Mouse (Mus musculus) CH12.LX (cell line): ENCODE results near the gene Pde4d. TPM values are rescaled to one million over a fixed set of nuclear protein-coding genes. Genes with fewer than 3 reads are reported as not detected.

Experiments
- DNase-seq: peaks from one replicate; pipeline ENCODE4 v3.0.0-alpha.2; 2013; ENCODE audit errors: extremely low read depth
- H3K27ac ChIP-seq: 2 replicates; pipeline ENCODE4 v1.5.1; 2012; ENCODE audit warnings: low read depth, mild to moderate bottlenecking, control low read depth, moderate library complexity; ENCODE audit not compliant: insufficient read depth
- H3K27me3 ChIP-seq: replicated peaks from 2 replicates; pipeline ENCODE3; 2012; ENCODE audit warnings: inconsistent platforms
- H3K36me3 ChIP-seq, 2 experiments: replicated peaks in 1 of 2; 2 replicates each; pipeline versions ENCODE3 to v1.6.1; 2012; ENCODE audit warnings: inconsistent platforms in 1 of 2, low read length in 1 of 2, mild to moderate bottlenecking in 1 of 2, mixed read lengths in 1 of 2, moderate library complexity in 1 of 2; ENCODE audit not compliant: control insufficient read depth in 1 of 2, insufficient read depth in 1 of 2
- H3K4me1 ChIP-seq, 2 experiments: 2 replicates each; pipeline ENCODE4 v1.6.1; 2012; ENCODE audit warnings: inconsistent platforms in 1 of 2, moderate library complexity in 1 of 2; ENCODE audit not compliant: insufficient read depth in 2 of 2, control insufficient read depth in 1 of 2
- H3K4me2 ChIP-seq: 2 replicates; pipeline ENCODE4 v1.6.1; 2012; ENCODE audit warnings: low read depth, mild to moderate bottlenecking, control low read depth; ENCODE audit not compliant: poor library complexity, insufficient read depth, severe bottlenecking
- H3K4me3 ChIP-seq, 3 experiments: fragments of 150-350 bp in 1 of 3; sonication (generic) in 1 of 3; replicated peaks in 1 of 3; 2 replicates each; pipeline versions ENCODE3 to v1.5.1; 2011 to 2012; ENCODE audit warnings: low read depth in 2 of 3, low read length in 2 of 3, mild to moderate bottlenecking in 2 of 3, moderate library complexity in 2 of 3, control low read depth in 1 of 3, improper control_type of control experiment in 1 of 3, inconsistent platforms in 1 of 3, mixed read lengths in 1 of 3; ENCODE audit not compliant: poor library complexity in 1 of 3
- H3K79me2 ChIP-seq: replicated peaks from 2 replicates; pipeline ENCODE4 v1.6.1; 2012; ENCODE audit warnings: mild to moderate bottlenecking, moderate library complexity; ENCODE audit not compliant: control insufficient read depth, poor library complexity, insufficient read depth, severe bottlenecking; ENCODE audit errors: extremely low read depth
- H3K9ac ChIP-seq: 2 replicates; pipeline ENCODE4 v1.6.1; 2012; ENCODE audit warnings: low read depth, mild to moderate bottlenecking, control low read depth, moderate library complexity; ENCODE audit not compliant: insufficient read depth
- H3K9me3 ChIP-seq: replicated peaks from 2 replicates; pipeline ENCODE3; 2012; ENCODE audit warnings: low read length, inconsistent platforms, mixed read lengths
- CHD1 ChIP-seq: IDR thresholded peaks from 2 replicates; pipeline ENCODE4 v1.6.1; 2012; ENCODE audit warnings: low read depth, low read length, improper control_type of control experiment, inconsistent platforms
- CHD2 ChIP-seq: IDR thresholded peaks from 2 replicates; pipeline ENCODE4 v1.6.1; 2011; ENCODE audit warnings: low read length, improper control_type of control experiment
- CTCF ChIP-seq, 2 experiments: IDR thresholded peaks in 1 of 2; conservative IDR thresholded peaks in 1 of 2; 2 replicates each; pipeline ENCODE4 v1.5.1; 2011 to 2012; ENCODE audit warnings: low read depth in 2 of 2, low read length in 2 of 2, improper control_type of control experiment in 1 of 2, inconsistent platforms in 1 of 2, mild to moderate bottlenecking in 1 of 2, moderate library complexity in 1 of 2
- E2F4 ChIP-seq: IDR thresholded peaks from 2 replicates; pipeline ENCODE4 v1.6.1; 2011; ENCODE audit warnings: low read depth, low read length, improper control_type of control experiment; ENCODE audit not compliant: insufficient replicate concordance
- EP300 ChIP-seq: IDR thresholded peaks from 2 replicates; pipeline ENCODE4 v1.6.1; 2011; ENCODE audit warnings: low read length, improper control_type of control experiment
- ETS1 ChIP-seq: conservative IDR thresholded peaks from 2 replicates; pipeline ENCODE4 v1.6.1; 2012; ENCODE audit warnings: low read depth, mild to moderate bottlenecking, inconsistent platforms, low read length, improper control_type of control experiment, moderate library complexity
- GABPA ChIP-seq: IDR thresholded peaks from 2 replicates; pipeline ENCODE4 v1.6.1; 2012; ENCODE audit warnings: low read depth, low read length, improper control_type of control experiment, inconsistent platforms; ENCODE audit not compliant: insufficient replicate concordance
- HCFC1 ChIP-seq: IDR thresholded peaks from 2 replicates; pipeline ENCODE4 v1.6.1; 2012; ENCODE audit warnings: low read depth, mild to moderate bottlenecking, inconsistent platforms, low read length, improper control_type of control experiment
- IRF4 ChIP-seq: IDR thresholded peaks from 2 replicates; pipeline ENCODE4 v1.6.1; 2014; ENCODE audit warnings: low read depth, mild to moderate bottlenecking, inconsistent platforms, low read length, improper control_type of control experiment
- JUND ChIP-seq: conservative IDR thresholded peaks from 2 replicates; pipeline ENCODE4 v1.6.1; 2011; ENCODE audit warnings: low read depth, low read length, improper control_type of control experiment
- KAT2A ChIP-seq: IDR thresholded peaks from 2 replicates; pipeline ENCODE4 v1.6.1; 2012; ENCODE audit warnings: low read length, improper control_type of control experiment, inconsistent platforms; ENCODE audit not compliant: insufficient replicate concordance
- MAZ ChIP-seq: IDR thresholded peaks from 2 replicates; pipeline ENCODE4 v1.6.1; 2012; ENCODE audit warnings: low read depth, mild to moderate bottlenecking, inconsistent platforms, low read length, improper control_type of control experiment, moderate library complexity
- MEF2A ChIP-seq: IDR thresholded peaks from 2 replicates; pipeline ENCODE4 v1.6.1; 2014; ENCODE audit warnings: low read depth, mild to moderate bottlenecking, inconsistent platforms, low read length, improper control_type of control experiment, borderline replicate concordance
- MXI1 ChIP-seq: IDR thresholded peaks from 2 replicates; pipeline ENCODE4 v1.6.1; 2011; ENCODE audit warnings: mild to moderate bottlenecking, low read depth, low read length, improper control_type of control experiment
- MYC ChIP-seq: IDR thresholded peaks from 2 replicates; pipeline ENCODE4 v1.6.1; 2011; ENCODE audit warnings: low read depth, mild to moderate bottlenecking, improper control_type of control experiment, low read length
- NELFE ChIP-seq: IDR thresholded peaks from 2 replicates; pipeline ENCODE4 v1.6.1; 2011; ENCODE audit warnings: low read depth, low read length, improper control_type of control experiment
- NRF1 ChIP-seq: IDR thresholded peaks from 2 replicates; pipeline ENCODE4 v1.6.1; 2014; ENCODE audit warnings: low read depth, mild to moderate bottlenecking, inconsistent platforms, low read length, improper control_type of control experiment, moderate library complexity
- PAX5 ChIP-seq: IDR thresholded peaks from 2 replicates; pipeline ENCODE4 v1.6.1; 2012; ENCODE audit warnings: low read length, inconsistent platforms, mixed read lengths
- POLR2A ChIP-seq: IDR thresholded peaks from 2 replicates; pipeline ENCODE4 v1.6.1; 2011; ENCODE audit warnings: low read depth, mild to moderate bottlenecking, improper control_type of control experiment, low read length
- POLR2AphosphoS2 ChIP-seq: IDR thresholded peaks from 2 replicates; pipeline ENCODE4 v1.6.1; 2011; ENCODE audit warnings: low read depth, low read length, improper control_type of control experiment
- RCOR1 ChIP-seq: conservative IDR thresholded peaks from 2 replicates; pipeline ENCODE4 v1.6.1; 2012; ENCODE audit warnings: low read depth, mild to moderate bottlenecking, inconsistent platforms, low read length, improper control_type of control experiment
- SIN3A ChIP-seq: IDR thresholded peaks from 2 replicates; pipeline ENCODE4 v1.6.1; 2012; ENCODE audit warnings: low read length, improper control_type of control experiment, inconsistent platforms
- USF2 ChIP-seq: conservative IDR thresholded peaks from 2 replicates; pipeline ENCODE4 v1.6.1; 2011; ENCODE audit warnings: low read depth, low read length, improper control_type of control experiment
- ZC3H11A ChIP-seq: IDR thresholded peaks from 2 replicates; pipeline ENCODE4 v1.6.1; 2012; ENCODE audit warnings: low read depth, mild to moderate bottlenecking, inconsistent platforms, low read length, improper control_type of control experiment
- ZKSCAN1 ChIP-seq: IDR thresholded peaks from 2 replicates; pipeline ENCODE4 v1.6.1; 2012; ENCODE audit warnings: low read depth, inconsistent platforms, low read length, improper control_type of control experiment, borderline replicate concordance
- ZMIZ1 ChIP-seq: IDR thresholded peaks from 2 replicates; pipeline ENCODE4 v1.6.1; 2012; ENCODE audit warnings: low read depth, mild to moderate bottlenecking, inconsistent platforms, low read length, improper control_type of control experiment
- dilution Hi-C: fragments of 300-500 bp; cut with MboI; formaldehyde crosslinking; loops from 2 replicates; pipeline ENCODE4 v1.14.3; 2020; ENCODE audit warnings: low sequenced_read_pairs; ENCODE audit not compliant: extremely low pct_unique_long_range_greater_than_20kb, extremely low pct_ligation_motif_present
- in situ Hi-C: fragments of 300-500 bp; cut with MboI; formaldehyde crosslinking; loops from 3 replicates; pipeline ENCODE4 v1.14.3; 2019; ENCODE audit warnings: low sequenced_read_pairs, low pct_ligation_motif_present, low pct_unique_long_range_greater_than_20kb, mixed read lengths
- polyA plus RNA-seq: library from polyadenylated mRNA; unstranded; fragments of >175 nt; gene quantifications from 2 replicates; pipeline ENCODE4 v1.2.1, GENCODE M21; 2012; ENCODE audit warnings: low read depth; ENCODE audit not compliant: insufficient read length
- total RNA-seq, 2 experiments: library from RNA; depleted of rRNA; stranded (reverse); fragments of 300-350 nt in 1 of 2; fragments of >200 nt in 1 of 2; gene quantifications; 2 replicates each; pipeline ENCODE4 v1.2.3; 2012 to 2014

The Pde4d gene
- total and polyA plus RNA-seq, 3 experiments, result not detected

DNA sequence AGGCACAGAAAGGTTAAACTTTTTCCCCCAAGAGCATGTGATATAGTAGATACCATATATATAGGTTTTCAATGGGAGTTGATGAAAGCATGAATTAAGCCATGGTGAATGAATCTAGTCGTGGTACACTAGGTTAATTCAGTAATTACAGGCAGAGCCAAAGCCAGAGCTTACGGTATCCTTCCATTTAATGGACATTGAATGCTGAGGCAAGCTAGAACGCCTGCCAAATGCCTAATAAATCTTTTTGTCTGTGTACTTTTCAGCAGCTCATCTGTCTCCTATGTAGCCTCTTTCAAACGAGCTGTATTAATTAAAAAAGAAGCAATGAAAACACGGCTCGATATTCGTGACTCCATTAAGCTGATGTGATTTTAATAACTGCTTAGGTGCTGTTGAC, 862.8 kb downstream of the Pde4d start:
- DNase-seq, result no peak
- H3K4me2 ChIP-seq, result no peak overlapping the region
- no peak overlapping the region for H3K27ac ChIP-seq
- H3K4me3 ChIP-seq, result no peak overlapping the region
- H3K4me1 ChIP-seq, result no peaks in the 10 kb centered on the region
- in situ Hi-C loops (no loop called here), dilution Hi-C loops (no loop called here)
- no peaks in the 10 kb centered on the region for H3K9me3 ChIP-seq
- H3K27me3 ChIP-seq, result no peaks in the 10 kb centered on the region
- H3K79me2 ChIP-seq, result no peaks in the 10 kb centered on the region
- TF ChIP-seq NELFE, result no peak
- no peak for TF ChIP-seq CHD1
- TF ChIP-seq MXI1, result no peak
- TF ChIP-seq NRF1, result no peak
- no peak for TF ChIP-seq GABPA
- TF ChIP-seq HCFC1, result no peak
- TF ChIP-seq CTCF (conservative IDR thresholded peaks at IDR 0.05 in 1 of 2, IDR thresholded peaks at IDR 0.05 in 1 of 2; ENCODE audit: low read depth in 2 of 2, low read length in 2 of 2), result no peak
- no peak for TF ChIP-seq EP300
- TF ChIP-seq CHD2, result no peak
- TF ChIP-seq SIN3A, result no peak
- no peak for TF ChIP-seq ZKSCAN1
- H3K36me3 ChIP-seq, result no peaks in the 10 kb centered on the region
- no peak overlapping the region for H3K9ac ChIP-seq

GRCm38 (mm10) chr13:109315608-109316007, 865.9 kb downstream of the Pde4d start:
- no peak overlapping the region for H3K4me2 ChIP-seq
- H3K79me2 ChIP-seq, result no peaks in the 10 kb centered on the region
- H3K27ac ChIP-seq, result no peak overlapping the region
- in situ Hi-C loops, result no loop called here
- dilution Hi-C loops, result no loop called here
- H3K9me3 ChIP-seq, result peaks cover 3% of the 10 kb centered on the region
- H3K9ac ChIP-seq, result no peak overlapping the region
- no peaks in the 10 kb centered on the region for H3K36me3 ChIP-seq
- H3K4me3 ChIP-seq, result no peak overlapping the region
- TF ChIP-seq NELFE, result no peak
- TF ChIP-seq E2F4, result no peak
- no peak for TF ChIP-seq PAX5
- no peak for TF ChIP-seq MXI1
- no peak for TF ChIP-seq MYC
- no peak for TF ChIP-seq USF2
- TF ChIP-seq ZMIZ1, result no peak
- H3K27me3 ChIP-seq, result no peaks in the 10 kb centered on the region
- no peak for DNase-seq
- H3K4me1 ChIP-seq, result no peaks in the 10 kb centered on the region

DNA sequence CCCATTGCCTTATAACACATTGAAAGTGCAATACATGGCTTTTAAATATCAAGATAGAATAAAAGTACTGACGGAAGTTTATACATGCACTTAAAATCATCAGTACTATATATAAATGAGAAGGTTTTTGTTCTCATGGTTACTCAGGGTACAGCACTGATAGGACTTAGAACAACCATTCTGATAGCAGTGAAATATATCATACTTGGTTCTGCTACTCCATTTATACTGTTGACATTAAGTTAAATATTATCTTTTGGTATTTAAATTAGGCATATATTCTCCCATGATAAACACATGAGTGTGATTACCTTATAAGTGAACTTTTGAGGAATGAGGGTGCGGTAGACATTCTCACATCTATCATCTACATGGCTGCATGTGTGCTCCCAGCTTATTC, 867.9 kb downstream of the Pde4d start:
- in situ Hi-C loops, result no loop called here

More for the DNA sequence above, 867.9 kb downstream of the Pde4d start:
- Histone ChIP-seq H3K79me2 (no peaks in the 10 kb centered on the region), H3K27me3 (no peaks in the 10 kb centered on the region), H3K9ac (no peak overlapping the region), H3K4me1 (no peaks in the 10 kb centered on the region), H3K4me3 (no peak overlapping the region), H3K9me3 (peaks cover 3% of the 10 kb centered on the region), H3K36me3 (no peaks in the 10 kb centered on the region), H3K4me2 (no peak overlapping the region), H3K27ac (no peak overlapping the region)
- dilution Hi-C loops, result no loop called here
- DNase-seq, result no peak
- no peak for TF ChIP-seq JUND
- TF ChIP-seq E2F4, result no peak
- no peak for TF ChIP-seq KAT2A
- no peak for TF ChIP-seq MAZ
- no peak for TF ChIP-seq RCOR1
- no peak for TF ChIP-seq ZC3H11A
- TF ChIP-seq MYC, result no peak
- TF ChIP-seq NELFE, result no peak
- no peak for TF ChIP-seq CTCF (conservative IDR thresholded peaks at IDR 0.05 in 1 of 2, IDR thresholded peaks at IDR 0.05 in 1 of 2; ENCODE audit: low read depth in 2 of 2, low read length in 2 of 2)
- no peak for TF ChIP-seq MEF2A
- TF ChIP-seq ETS1, result no peak
- TF ChIP-seq POLR2AphosphoS2, result no peak
- TF ChIP-seq POLR2A, result no peak
- no peak for TF ChIP-seq IRF4
